Mouse (Mus musculus) heart, postnatal 0 days (tissue): ENCODE measurements around the gene Ndufv1.

Experiments used
- CTCF ChIP-seq: IDR thresholded peaks from 2 replicates; pipeline ENCODE4 v1.5.1; 2016; ENCODE audit warnings: antibody characterized with exemption, control low read depth, low read depth
- EP300 ChIP-seq: IDR thresholded peaks from 2 replicates; pipeline ENCODE4 v1.6.1; 2016; ENCODE audit warnings: antibody characterized with exemption, low read depth

GRCm38 (mm10) chr19:3996747-3997146, 15.9 kb downstream of the Ndufv1 start:
- TF ChIP-seq EP300 (no peak), CTCF (no peak)
